Mouse (Mus musculus) neural tube, postnatal 0 days (tissue): ENCODE measurements around the gene Atp4b. TPM values are rescaled to one million over a fixed set of nuclear protein-coding genes. Genes with fewer than 3 reads are reported as not detected.

Experiments
- polyA plus RNA-seq: library from polyadenylated mRNA; unstranded; fragments of >200 nt; fragmentation: Nextera tagmentation; extraction: Ambion mirVana; gene quantifications from 2 replicates; pipeline ENCODE4 v1.2.1, GENCODE M21; 2015

Atp4b gene
- not detected in 2 replicates for polyA plus RNA-seq

DNA sequence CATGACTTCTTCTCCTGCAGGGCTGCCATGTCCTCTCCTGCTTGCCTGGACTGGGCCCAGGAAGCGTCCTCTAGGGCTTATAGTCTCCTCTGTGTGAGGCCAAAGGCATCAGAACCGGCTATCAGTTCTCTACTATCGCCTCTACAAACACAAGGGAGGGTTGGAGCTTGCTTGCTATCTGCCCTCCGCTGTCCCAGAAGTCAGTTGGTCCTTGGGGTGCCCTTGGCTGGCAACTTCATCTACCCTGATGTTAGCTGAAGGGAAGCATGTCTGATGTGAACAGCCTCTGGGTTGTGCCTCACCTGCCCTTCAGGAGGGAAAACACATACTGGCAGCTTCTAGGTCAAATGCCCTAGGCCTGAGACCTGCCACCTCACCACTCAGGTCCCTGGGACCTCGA, at the start of gene Atp4b:
TSS of gene Atp4b (minus strand) at position 101 of the 400 bp plus-strand sequence.

DNA sequence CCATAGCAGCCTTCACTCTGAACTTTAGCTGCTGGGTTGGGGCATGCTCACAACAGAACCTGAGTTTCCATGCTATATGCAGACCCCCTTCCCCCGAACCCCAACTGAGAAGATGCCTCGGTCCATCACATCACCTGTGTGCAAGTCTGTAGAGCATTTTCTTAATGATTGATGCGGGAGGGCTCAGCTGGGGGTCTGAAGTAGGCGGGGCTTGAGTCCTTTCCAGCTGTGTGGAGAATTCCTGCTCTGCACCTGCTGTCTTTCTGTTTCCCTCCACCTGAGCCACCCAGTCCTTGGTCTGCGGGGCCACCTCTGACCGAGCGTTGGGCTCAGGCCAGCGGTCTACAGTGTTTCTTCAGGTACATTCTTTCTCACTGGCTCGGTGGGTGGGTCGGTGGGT, 38.3 kb upstream of the Atp4b start, which contains the start of gene Tmem255b:
TSS of gene Tmem255b (plus strand) at position 301 of the 400 bp plus-strand sequence.

DNA sequence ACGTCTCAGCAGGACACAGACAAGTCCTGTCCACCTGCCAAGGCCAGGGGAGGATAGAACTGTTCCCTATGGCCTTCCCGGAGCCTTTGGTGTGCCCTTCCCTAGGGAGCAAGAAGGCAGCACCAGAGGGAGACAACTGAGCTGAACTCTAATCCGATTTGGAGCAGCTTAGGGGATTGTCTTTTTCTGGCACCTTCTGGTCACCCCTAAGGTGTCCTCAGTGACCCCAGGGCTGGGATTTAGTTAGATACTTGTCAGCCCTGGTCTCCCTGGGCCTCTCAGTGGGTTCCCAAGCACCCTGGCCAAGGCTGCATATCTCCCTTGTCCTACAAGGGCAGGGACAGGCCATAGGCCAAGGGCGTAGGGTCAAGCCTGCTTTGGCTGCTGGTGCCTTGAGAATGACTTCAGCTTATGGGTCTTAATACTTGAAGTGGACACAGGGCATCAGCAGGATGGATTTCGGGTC, 8.1 kb upstream of the Atp4b start, which contains the start of gene Grk1:
TSS of gene Grk1 (plus strand) at position 416 of the 466 bp plus-strand sequence.

DNA sequence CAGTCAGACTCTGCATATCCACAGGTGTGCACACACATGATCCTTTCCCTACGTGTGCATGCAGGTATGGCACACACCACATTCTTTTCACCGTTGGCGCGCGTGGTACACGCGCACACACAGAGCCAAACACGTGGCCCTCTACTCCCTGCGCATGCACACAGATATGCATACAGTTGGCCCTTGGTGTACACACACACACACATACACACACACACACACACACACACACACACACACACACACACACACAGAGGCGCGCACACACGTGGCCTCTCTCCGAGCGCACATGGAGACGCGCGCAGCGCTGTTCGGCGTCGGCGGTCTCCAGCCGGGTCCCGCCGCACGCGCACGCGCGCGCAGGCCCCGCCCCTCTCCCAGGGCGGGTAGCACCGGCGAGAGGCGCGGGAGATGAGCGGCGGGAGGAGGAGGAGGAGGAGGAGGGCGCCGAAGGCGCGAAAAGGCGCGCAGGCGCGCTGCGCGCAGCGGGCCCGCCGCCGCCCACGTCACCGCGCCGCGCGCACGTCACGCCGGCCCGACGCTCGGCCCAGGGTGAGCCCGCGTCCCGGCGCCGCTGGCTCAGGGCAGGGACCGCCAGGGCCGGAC, 58.3 kb downstream of the Atp4b start, which contains the start of gene Tfdp1:
TSS of gene Tfdp1 (plus strand) at position 497 of the 606 bp plus-strand sequence.

Other genes starting within 250 kb of the Atp4b start
- gene Lamp1, start 237.7 kb downstream of the Atp4b start, polyA plus RNA-seq = 395 and 409 TPM in 2 replicates
- gene Grtp1, start 196.2 kb downstream of the Atp4b start, polyA plus RNA-seq = 19.1 and 19.8 TPM in 2 replicates
- gene Adprhl1, start 142.7 kb downstream of the Atp4b start, polyA plus RNA-seq = 0.48 and 1.1 TPM in 2 replicates
- gene Dcun1d2, start 108.7 kb downstream of the Atp4b start, polyA plus RNA-seq = 24.0 and 28.9 TPM in 2 replicates
- 38.1 and 38.7 TPM in 2 replicates for gene Tmco3, start 108.6 kb downstream of the Atp4b start, polyA plus RNA-seq
- gene Tfdp1, start 58.1 kb downstream of the Atp4b start, polyA plus RNA-seq = 73.7 TPM in 2 replicates
- 0.03 TPM in 1 of 2 replicates, not detected in the other for gene Grk1, start 8.3 kb upstream of the Atp4b start, polyA plus RNA-seq
- gene Tmem255b, start 38.4 kb upstream of the Atp4b start, polyA plus RNA-seq = 6.6 and 7.2 TPM in 2 replicates
- 89.7 and 89.9 TPM in 2 replicates for gene Gas6, start 97.7 kb upstream of the Atp4b start, polyA plus RNA-seq
- not detected in 2 replicates for gene 1700029H14Rik, start 165.6 kb upstream of the Atp4b start, polyA plus RNA-seq